Mouse (Mus musculus) liver, embryonic 15.5 days (tissue): ENCODE measurements around the gene Pik3r3. TPM values are rescaled to one million over a fixed set of nuclear protein-coding genes. Genes with fewer than 3 reads are reported as not detected.

Experiments
- ATAC-seq: fragments of 200-750 bp; cut with Nextera tagmentation; 2 replicates; pipeline ENCODE4 v1.8.0; 2017; ENCODE audit warnings: moderate number of reproducible peaks, mild to moderate bottlenecking, moderate library complexity; ENCODE audit not compliant: insufficient read depth
- H3K27ac ChIP-seq: fragments of 300-500 bp; sonication (generic); replicated peaks from 2 replicates; pipeline ENCODE4 v1.5.1; 2015; ENCODE audit warnings: mild to moderate bottlenecking, inconsistent platforms
- H3K27me3 ChIP-seq: fragments of 300-500 bp; sonication (generic); 2 replicates; pipeline ENCODE4 v1.6.1; 2015; ENCODE audit warnings: mild to moderate bottlenecking, inconsistent platforms
- H3K36me3 ChIP-seq: fragments of 300-500 bp; sonication (generic); replicated peaks from 2 replicates; pipeline ENCODE4 v1.6.1; 2015; ENCODE audit warnings: moderate library complexity, mild to moderate bottlenecking, inconsistent platforms
- H3K4me1 ChIP-seq: fragments of 300-500 bp; sonication (generic); replicated peaks from 2 replicates; pipeline ENCODE4 v1.6.1; 2015; ENCODE audit warnings: inconsistent platforms
- H3K4me2 ChIP-seq: fragments of 300-500 bp; sonication (generic); 2 replicates; pipeline ENCODE4 v1.6.1; 2015; ENCODE audit warnings: moderate library complexity, mild to moderate bottlenecking, inconsistent platforms
- H3K4me3 ChIP-seq: fragments of 300-500 bp; sonication (generic); replicated peaks from 2 replicates; pipeline ENCODE4 v1.5.1; 2015; ENCODE audit warnings: mild to moderate bottlenecking, inconsistent platforms
- H3K9ac ChIP-seq: fragments of 300-500 bp; sonication (generic); 2 replicates; pipeline ENCODE4 v1.6.1; 2015; ENCODE audit warnings: moderate library complexity, mild to moderate bottlenecking, inconsistent platforms
- H3K9me3 ChIP-seq: fragments of 300-500 bp; sonication (generic); replicated peaks from 2 replicates; pipeline ENCODE4 v1.6.1; 2016; ENCODE audit warnings: inconsistent platforms
- WGBS: fragments of 180-500 bp; shearing (Covaris S2); methylation state at CpG from one replicate; pipeline ENCODE4 v1.1.7; 2015; ENCODE audit warnings: mixed read lengths; ENCODE audit not compliant: insufficient replicate concordance; 5-methylcytosine and 5-hydroxymethylcytosine counted together
- polyA plus RNA-seq: library from polyadenylated mRNA; unstranded; fragments of >200 nt; fragmentation: Nextera tagmentation; extraction: Ambion mirVana; gene quantifications from 2 replicates; pipeline ENCODE4 v1.2.1, GENCODE M21; 2015

The Pik3r3 gene
- polyA plus RNA-seq, 1 experiment from 2014 or later: 0.63 TPM

GRCm38 (mm10) chr4:116304551-116304950, 83.1 kb downstream of the Pik3r3 start:
- no peak overlapping the region for H3K9ac ChIP-seq
- H3K4me3 ChIP-seq: no peak overlapping the region
- H3K36me3 ChIP-seq: peaks cover 28% of the 10 kb centered on the region
- no peak for ATAC-seq
- no peak overlapping the region for H3K27ac ChIP-seq
- no peaks in the 10 kb centered on the region for H3K9me3 ChIP-seq
- 16% methylated on average over 1 of the region's 1 CpGs for WGBS
- no peaks in the 10 kb centered on the region for H3K4me1 ChIP-seq
- no peaks in the 10 kb centered on the region for H3K27me3 ChIP-seq
- H3K4me2 ChIP-seq: no peak overlapping the region

- Histone ChIP-seq H3K4me2 (no peak overlapping the region), H3K4me3 (no peak overlapping the region), H3K9me3 (no peaks in the 10 kb centered on the region), H3K4me1 (no peaks in the 10 kb centered on the region), H3K36me3 (peaks cover 56% of the 10 kb centered on the region), H3K27ac (no peak overlapping the region), H3K27me3 (no peaks in the 10 kb centered on the region), H3K9ac (no peak overlapping the region)
- 76% methylated on average over 4 of the region's 4 CpGs for WGBS
- ATAC-seq: no peak
These were observed 96.2 kb downstream of the Pik3r3 start for GRCm38 (mm10) chr4:116317575-116317974.

GRCm38 (mm10) chr4:116322127-116322526, 100.7 kb downstream of the Pik3r3 start:
- Histone ChIP-seq H3K4me1 (no peaks in the 10 kb centered on the region), H3K4me3 (no peak overlapping the region), H3K27ac (no peak overlapping the region), H3K36me3 (peaks cover 36% of the 10 kb centered on the region; the same call in 1 of the 2 replicates), H3K9ac (no peak overlapping the region), H3K9me3 (no peaks in the 10 kb centered on the region), H3K4me2 (no peak overlapping the region), H3K27me3 (no peaks in the 10 kb centered on the region)
- no peak for ATAC-seq
- WGBS: 77% methylated on average over 6 of the region's 6 CpGs

DNA sequence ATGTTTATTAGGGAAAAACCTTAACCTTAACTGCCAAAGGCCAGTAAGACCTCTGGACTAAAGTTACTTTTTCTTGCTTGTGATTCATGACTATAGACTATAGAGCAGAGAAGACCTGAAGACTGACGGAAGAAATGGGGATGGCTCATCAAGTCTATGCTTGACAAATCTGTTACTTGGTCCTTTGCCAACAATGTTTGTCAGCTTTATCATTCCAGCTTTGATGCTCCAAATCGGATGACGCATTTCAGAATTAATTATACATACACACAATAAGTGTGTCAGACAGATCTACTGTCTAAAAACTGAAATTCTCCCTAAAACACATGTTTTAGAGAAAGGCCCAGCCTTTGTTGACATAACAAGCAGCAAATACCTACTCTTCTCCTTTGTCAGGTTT, 107.8 kb downstream of the Pik3r3 start:
- no peaks in the 10 kb centered on the region for H3K9me3 ChIP-seq
- H3K9ac ChIP-seq: no peak overlapping the region
- H3K27me3 ChIP-seq: no peaks in the 10 kb centered on the region
- H3K4me1 ChIP-seq: no peaks in the 10 kb centered on the region
- no peak overlapping the region for H3K27ac ChIP-seq
- ATAC-seq: no peak
- no peak overlapping the region for H3K4me2 ChIP-seq
- 86% methylated on average over 3 of the region's 3 CpGs for WGBS
- peaks cover 12% of the 10 kb centered on the region for H3K36me3 ChIP-seq
- H3K4me3 ChIP-seq: no peak overlapping the region

- H3K4me2 ChIP-seq: no peak overlapping the region
- no peaks in the 10 kb centered on the region for H3K36me3 ChIP-seq
- no peak for ATAC-seq
- H3K9me3 ChIP-seq: no peaks in the 10 kb centered on the region
- no peak overlapping the region for H3K9ac ChIP-seq
- 55% methylated on average over 1 of the region's 1 CpGs for WGBS
- no peak overlapping the region for H3K4me3 ChIP-seq
- no peak overlapping the region for H3K27ac ChIP-seq
- H3K27me3 ChIP-seq: no peaks in the 10 kb centered on the region
- H3K4me1 ChIP-seq: no peaks in the 10 kb centered on the region
These were observed 114.9 kb downstream of the Pik3r3 start for GRCm38 (mm10) chr4:116336294-116336693.

GRCm38 (mm10) chr4:116342119-116342518, 120.7 kb downstream of the Pik3r3 start:
- H3K27ac ChIP-seq: no peak overlapping the region
- no peaks in the 10 kb centered on the region for H3K36me3 ChIP-seq
- H3K4me1 ChIP-seq: no peaks in the 10 kb centered on the region
- no peaks in the 10 kb centered on the region for H3K27me3 ChIP-seq
- H3K4me3 ChIP-seq: no peak overlapping the region
- no peak for ATAC-seq
- H3K4me2 ChIP-seq: no peak overlapping the region
- H3K9ac ChIP-seq: no peak overlapping the region
- no peaks in the 10 kb centered on the region for H3K9me3 ChIP-seq

- ATAC-seq: no peak
- no peak overlapping the region for H3K27ac ChIP-seq
- H3K9me3 ChIP-seq: no peaks in the 10 kb centered on the region
- H3K4me2 ChIP-seq: no peak overlapping the region
- 77% methylated on average over 3 of the region's 3 CpGs for WGBS
- H3K27me3 ChIP-seq: no peaks in the 10 kb centered on the region
- H3K9ac ChIP-seq: no peak overlapping the region
- H3K36me3 ChIP-seq: no peaks in the 10 kb centered on the region
- H3K4me1 ChIP-seq: peaks cover 3% of the 10 kb centered on the region; the same call in 1 of the 2 replicates
- H3K4me3 ChIP-seq: no peak overlapping the region
These were observed 131.1 kb downstream of the Pik3r3 start for GRCm38 (mm10) chr4:116352496-116352895.

Other genes starting within 250 kb of the Pik3r3 start
- 10.0 and 12.7 TPM in 2 replicates for gene Faah, start 203.7 kb upstream of the Pik3r3 start, polyA plus RNA-seq
- gene Nsun4, start 167.7 kb upstream of the Pik3r3 start, polyA plus RNA-seq: 9.0 and 9.8 TPM in 2 replicates
- gene Uqcrh, start 146.5 kb upstream of the Pik3r3 start, polyA plus RNA-seq: 303 and 305 TPM in 2 replicates
- 25.5 and 27.6 TPM in 2 replicates for gene Lrrc41, start 146.3 kb upstream of the Pik3r3 start, polyA plus RNA-seq
- 26.0 and 26.8 TPM in 2 replicates for gene Rad54l, start 97.9 kb upstream of the Pik3r3 start, polyA plus RNA-seq
- 11.5 and 12.4 TPM in 2 replicates for gene Pomgnt1, start 97.8 kb upstream of the Pik3r3 start, polyA plus RNA-seq
- 0.16 and 0.32 TPM in 2 replicates for gene Lurap1, start 70.3 kb upstream of the Pik3r3 start, polyA plus RNA-seq
- 0.07 TPM in 1 of 2 replicates, not detected in the other for gene Tspan1, start 54.0 kb upstream of the Pik3r3 start, polyA plus RNA-seq
- not detected in 2 replicates for gene 1700042G07Rik, start 48.2 kb upstream of the Pik3r3 start, polyA plus RNA-seq
- not detected in 2 replicates for gene Gm49337, start 48.2 kb upstream of the Pik3r3 start, polyA plus RNA-seq
- gene Mast2, start 242.6 kb downstream of the Pik3r3 start, polyA plus RNA-seq: 6.2 and 7.2 TPM in 2 replicates